Mouse (Mus musculus) heart, adult 9 months (tissue): ENCODE measurements around the gene Adpgk.
"Not testable (repeated sequence)": the region's sequence is repeated elsewhere in the genome, so short reads cannot be mapped to it uniquely, and the experiment has no call there.

Experiments used
- DNase-seq, 2 experiments: peaks; one replicate each; pipeline ENCODE4 v3.0.0; 2022; ENCODE audit warnings: low spot score in 2 of 2

Adpgk gene

GRCm38 (mm10) chr9:59289529-59290115, 1.7 kb upstream of the Adpgk start:
- DNase-seq, result no peak

GRCm38 (mm10) chr9:59291688-59292492, 532 bp downstream of the Adpgk start:
- DNase-seq, result no peak

- DNase-seq, result no peak
Observed at GRCm38 (mm10) chr9:59292493-59292875, 1.1 kb downstream of the Adpgk start.

GRCm38 (mm10) chr9:59296419-59296818, 5.1 kb downstream of the Adpgk start:
- DNase-seq, result no peak

- no peak for DNase-seq
Observed at GRCm38 (mm10) chr9:59307890-59308289, 16.5 kb downstream of the Adpgk start.

- peak in 1 of 2 experiments; percentile 8 for DNase-seq
Observed at GRCm38 (mm10) chr9:59310582-59311283, 19.4 kb downstream of the Adpgk start.

GRCm38 (mm10) chr9:59311284-59311670, 19.9 kb downstream of the Adpgk start:
- DNase-seq, result no peak

GRCm38 (mm10) chr9:59316206-59316605, 24.8 kb downstream of the Adpgk start:
- no peak for DNase-seq

GRCm38 (mm10) chr9:59324351-59324750, 33.0 kb downstream of the Adpgk start:
- DNase-seq, result peak in 1 of 2 experiments; percentile 5

GRCm38 (mm10) chr9:59330055-59330454, 38.7 kb downstream of the Adpgk start:
- DNase-seq, result no peak

GRCm38 (mm10) chr9:59336539-59336938, 45.2 kb downstream of the Adpgk start:
- DNase-seq, result no peak

GRCm38 (mm10) chr9:59337889-59338288, 46.5 kb downstream of the Adpgk start:
- no peak for DNase-seq

- DNase-seq, result no peak
Observed at GRCm38 (mm10) chr9:59338411-59338810, 47.1 kb downstream of the Adpgk start.

- no peak for DNase-seq
Observed at GRCm38 (mm10) chr9:59339107-59339506, 47.7 kb downstream of the Adpgk start.

- DNase-seq, result no peak
Observed at GRCm38 (mm10) chr9:59340002-59340401, 48.6 kb downstream of the Adpgk start.

- DNase-seq, result no peak
Observed at GRCm38 (mm10) chr9:59346176-59346575, 54.8 kb downstream of the Adpgk start.

- DNase-seq, result peak in 1 of 2 experiments; percentile 1
Observed at GRCm38 (mm10) chr9:59352586-59353252, 61.4 kb downstream of the Adpgk start.

GRCm38 (mm10) chr9:59353253-59353639, 61.9 kb downstream of the Adpgk start, which contains the start of gene Bbs4:
Gene Bbs4, minus strand, starts transcription at chr9:59353508.
- peak; percentile 91 to 92 for DNase-seq

GRCm38 (mm10) chr9:59358041-59358440, 66.7 kb downstream of the Adpgk start:
- not testable (repeated sequence) for DNase-seq

GRCm38 (mm10) chr9:59360487-59360886, 69.1 kb downstream of the Adpgk start:
- DNase-seq, result not testable (repeated sequence)

GRCm38 (mm10) chr9:59369220-59369619, 77.9 kb downstream of the Adpgk start:
- DNase-seq, result no peak

GRCm38 (mm10) chr9:59369646-59370045, 78.3 kb downstream of the Adpgk start:
- DNase-seq, result no peak
